Mouse (Mus musculus) heart, postnatal 0 days (tissue): ENCODE measurements around the gene Atxn7l2. TPM values are rescaled to one million over a fixed set of nuclear protein-coding genes. Genes with fewer than 3 reads are reported as not detected.

Experiments used
- ATAC-seq: fragments of 200-750 bp; cut with Nextera tagmentation; 2 replicates; pipeline ENCODE4 v1.8.0; 2017; ENCODE audit warnings: low read depth, moderate number of reproducible peaks, moderate library complexity; ENCODE audit not compliant: insufficient read depth
- DNase-seq: peaks from one replicate; pipeline ENCODE4 v3.0.0-alpha.2; 2016; ENCODE audit warnings: low spot score
- H3K27ac ChIP-seq: fragments of 300-500 bp; sonication (generic); 2 replicates; pipeline ENCODE4 v1.5.1; 2014; ENCODE audit warnings: low read depth, mild to moderate bottlenecking
- H3K27me3 ChIP-seq: fragments of 300-500 bp; sonication (generic); 2 replicates; pipeline ENCODE4 v1.6.1; 2014; ENCODE audit warnings: low read length, mixed read lengths; ENCODE audit not compliant: control insufficient read depth, insufficient read depth
- H3K36me3 ChIP-seq: fragments of 300-500 bp; sonication (generic); replicated peaks from 2 replicates; pipeline ENCODE4 v1.6.1; 2014; ENCODE audit warnings: low read length, mixed read lengths; ENCODE audit not compliant: control insufficient read depth, insufficient read depth
- H3K4me1 ChIP-seq: fragments of 300-500 bp; sonication (generic); 2 replicates; pipeline ENCODE4 v1.6.1; 2014; ENCODE audit warnings: antibody characterized with exemption; ENCODE audit not compliant: control insufficient read depth, insufficient read depth
- H3K4me2 ChIP-seq: fragments of 300-500 bp; sonication (generic); 2 replicates; pipeline ENCODE4 v1.6.1; 2014; ENCODE audit warnings: low read depth, mild to moderate bottlenecking, low read length, moderate library complexity
- H3K4me3 ChIP-seq: fragments of 300-500 bp; sonication (generic); 2 replicates; pipeline ENCODE4 v1.5.1; 2014; ENCODE audit warnings: low read depth, low read length
- H3K9ac ChIP-seq: fragments of 300-500 bp; sonication (generic); replicated peaks from 2 replicates; pipeline ENCODE4 v1.6.1; 2014; ENCODE audit warnings: low read depth, low read length, mixed read lengths
- H3K9me3 ChIP-seq: fragments of 300-500 bp; sonication (generic); replicated peaks from 2 replicates; pipeline ENCODE4 v1.6.1; 2016; ENCODE audit warnings: low read length; ENCODE audit not compliant: control insufficient read depth
- CTCF ChIP-seq: IDR thresholded peaks from 2 replicates; pipeline ENCODE4 v1.5.1; 2016; ENCODE audit warnings: antibody characterized with exemption, control low read depth, low read depth
- EP300 ChIP-seq: IDR thresholded peaks from 2 replicates; pipeline ENCODE4 v1.6.1; 2016; ENCODE audit warnings: antibody characterized with exemption, low read depth
- WGBS: fragments of 180-500 bp; shearing (Covaris S2); extraction: QIAGEN DNeasy Blood & Tissue Kit; methylation state at CpG from one replicate; pipeline ENCODE4 v1.1.7; 2014; 5-methylcytosine and 5-hydroxymethylcytosine counted together
- polyA plus RNA-seq: library from polyadenylated mRNA; unstranded; fragments of >200 nt; fragmentation: Nextera tagmentation; extraction: Ambion mirVana; gene quantifications from 2 replicates; pipeline ENCODE4 v1.2.1, GENCODE M21; 2015
- total RNA-seq: library from RNA; depleted of rRNA; stranded (reverse); fragments of >200 nt; gene quantifications from 2 replicates; pipeline ENCODE4 v1.2.3, GENCODE M21; 2014; ENCODE audit warnings: low replicate concordance

Gene Atxn7l2
- total and polyA plus RNA-seq, 2 experiments from 2014 or later: 3.1 to 4.1 TPM

DNA sequence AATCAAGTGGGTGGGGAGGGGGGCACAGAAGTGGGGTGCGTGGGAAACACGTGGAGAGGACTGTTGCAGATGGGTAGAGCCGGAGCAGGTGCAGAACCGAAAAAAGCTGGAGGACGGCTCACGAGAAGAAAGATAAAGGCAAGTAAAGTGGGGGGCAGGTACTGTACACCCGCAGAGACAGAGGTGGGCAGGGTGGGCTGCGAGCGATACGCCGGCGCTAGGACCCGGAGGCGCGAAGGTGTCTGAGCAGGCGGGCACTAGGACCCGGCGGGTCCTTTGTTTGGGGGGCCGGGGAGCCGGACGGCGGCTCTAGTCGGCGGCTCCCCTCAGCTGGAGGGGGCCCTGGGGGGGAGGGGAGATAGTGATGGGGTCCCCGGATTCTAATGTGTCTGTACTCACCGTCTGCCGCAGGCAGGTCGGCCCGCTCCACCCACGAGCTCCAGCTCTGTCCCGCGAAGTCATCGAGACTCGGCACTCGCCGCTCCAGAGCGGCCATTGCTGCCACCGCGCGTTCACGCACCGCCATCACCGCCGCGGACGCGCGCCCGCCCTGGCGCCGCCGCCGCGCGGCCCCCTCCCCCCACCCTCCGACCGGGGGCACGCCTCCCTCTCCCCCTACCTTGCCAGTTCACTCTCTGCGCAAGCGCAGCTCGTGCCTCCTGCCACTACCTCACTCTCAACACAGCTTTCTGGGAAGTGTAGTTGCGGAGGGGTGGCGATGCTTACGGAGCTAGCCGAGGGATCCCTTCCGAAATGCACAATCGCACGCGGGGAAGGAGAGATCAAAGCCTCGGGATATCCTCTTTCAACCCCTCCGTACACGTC is 576 bp downstream of the Atxn7l2 start:
- H3K9ac ChIP-seq: peak overlapping the region; percentile 75
- peaks cover 5% of the 10 kb centered on the region; the same call in 1 of the 2 replicates for H3K27me3 ChIP-seq
- 1% methylated on average over 58 of the region's 72 CpGs for WGBS
- H3K9me3 ChIP-seq: no peaks in the 10 kb centered on the region
- H3K27ac ChIP-seq: peak overlapping the region; percentile 91
- peak overlapping the region; percentile 84 for H3K4me3 ChIP-seq
- peaks cover 13% of the 10 kb centered on the region for H3K4me1 ChIP-seq
- peak; percentile 96 for ATAC-seq
- H3K4me2 ChIP-seq: peak overlapping the region; percentile 95
- TF ChIP-seq EP300 (no peak), CTCF (no peak)
- H3K36me3 ChIP-seq: peaks cover 18% of the 10 kb centered on the region
- DNase-seq: peak; percentile 98

DNA sequence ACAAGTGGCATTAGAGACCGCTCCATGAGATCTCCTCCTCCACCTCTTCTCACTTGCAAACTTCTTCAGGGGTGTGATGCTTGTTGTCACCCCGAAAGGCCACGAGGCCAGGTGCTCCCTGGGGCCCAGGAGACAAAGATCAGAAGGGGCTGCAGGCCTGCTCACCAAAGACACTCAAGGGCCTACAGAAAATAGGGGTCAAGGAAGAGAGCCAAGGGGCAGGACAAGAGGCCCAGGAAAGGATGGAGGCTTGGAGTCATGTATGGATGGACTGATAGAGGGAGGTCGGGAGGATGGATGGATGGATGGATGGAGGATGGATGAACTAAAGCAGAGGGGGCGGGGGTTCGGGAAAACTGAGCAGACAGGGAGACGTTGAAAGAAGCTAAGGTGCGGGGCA is 1.2 kb downstream of the Atxn7l2 start:
- 7% methylated on average over 8 of the region's 8 CpGs for WGBS
- Histone ChIP-seq H3K27ac (no peak overlapping the region), H3K9me3 (no peaks in the 10 kb centered on the region), H3K4me1 (peaks cover 13% of the 10 kb centered on the region), H3K9ac (peak overlapping the region; percentile 75), H3K27me3 (peaks cover 5% of the 10 kb centered on the region; the same call in 1 of the 2 replicates), H3K4me3 (peak overlapping the region; percentile 84), H3K36me3 (peaks cover 20% of the 10 kb centered on the region), H3K4me2 (peak overlapping the region; percentile 95)
- TF ChIP-seq CTCF (no peak), EP300 (no peak)
- DNase-seq: no peak
- no peak for ATAC-seq

DNA sequence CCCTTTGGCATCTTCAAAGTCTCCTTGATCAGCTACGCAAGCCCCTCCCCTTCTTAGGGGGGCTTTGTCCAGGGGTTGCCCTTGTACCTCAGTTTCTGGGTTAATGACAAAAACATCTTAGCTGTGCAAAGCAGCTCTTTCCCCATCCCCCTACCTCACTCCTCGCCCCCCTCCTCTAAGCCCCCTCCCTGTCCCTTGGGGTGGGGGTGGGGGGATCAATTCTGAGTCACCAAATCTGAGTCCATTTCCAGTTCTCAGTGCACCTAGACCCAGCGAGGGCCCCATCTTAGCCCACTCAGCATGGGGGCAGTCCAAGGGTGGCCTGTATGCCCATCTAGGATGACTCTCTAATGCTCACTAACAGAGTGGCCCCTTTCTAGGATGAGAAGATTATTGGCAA is 1.7 kb downstream of the Atxn7l2 start:
- H3K9ac ChIP-seq: peak overlapping the region; percentile 75; the same call in 1 of the 2 replicates
- no peak for ATAC-seq
- no peak overlapping the region for H3K27ac ChIP-seq
- peaks cover 5% of the 10 kb centered on the region; the same call in 1 of the 2 replicates for H3K27me3 ChIP-seq
- no peak overlapping the region for H3K4me3 ChIP-seq
- H3K9me3 ChIP-seq: no peaks in the 10 kb centered on the region
- peaks cover 13% of the 10 kb centered on the region for H3K4me1 ChIP-seq
- H3K4me2 ChIP-seq: no peak overlapping the region
- TF ChIP-seq EP300 (no peak), CTCF (no peak)
- WGBS: 76% methylated on average over 3 of the region's 3 CpGs
- peaks cover 21% of the 10 kb centered on the region for H3K36me3 ChIP-seq
- no peak for DNase-seq

DNA sequence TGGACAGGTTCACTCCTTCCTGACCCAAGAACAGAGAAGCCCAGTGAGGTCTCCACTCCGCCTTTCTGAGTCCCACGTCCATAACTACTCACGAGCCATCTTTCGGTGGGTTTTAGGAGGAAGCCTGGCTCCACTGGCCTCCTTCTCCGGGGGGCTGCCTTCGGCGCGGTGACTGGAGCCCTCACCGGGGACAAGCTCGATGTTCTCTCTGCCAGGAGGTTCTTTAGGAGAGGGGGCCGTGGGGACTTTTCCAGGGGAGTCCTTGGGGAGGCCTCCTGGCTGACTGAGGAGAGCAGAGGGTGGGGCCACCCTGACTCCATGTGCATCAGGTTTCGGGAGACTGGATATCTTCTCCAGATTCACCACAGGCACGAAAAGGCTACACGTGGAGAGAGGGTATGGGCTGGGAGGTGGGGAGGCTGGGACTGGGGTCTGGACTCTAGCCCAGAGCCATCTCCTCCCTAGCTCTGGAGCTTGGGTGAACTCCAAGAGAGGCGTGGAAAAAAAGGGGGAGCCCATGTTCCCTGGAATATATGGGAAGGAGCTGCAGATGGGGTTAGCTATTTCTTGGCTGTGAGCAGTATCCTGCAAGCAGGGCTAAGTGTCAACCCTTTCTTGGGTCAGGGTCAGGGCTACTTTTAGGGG is 3.9 kb downstream of the Atxn7l2 start:
- no peak for DNase-seq
- WGBS: 79% methylated on average over 15 of the region's 15 CpGs
- H3K9ac ChIP-seq: no peak overlapping the region

DNA sequence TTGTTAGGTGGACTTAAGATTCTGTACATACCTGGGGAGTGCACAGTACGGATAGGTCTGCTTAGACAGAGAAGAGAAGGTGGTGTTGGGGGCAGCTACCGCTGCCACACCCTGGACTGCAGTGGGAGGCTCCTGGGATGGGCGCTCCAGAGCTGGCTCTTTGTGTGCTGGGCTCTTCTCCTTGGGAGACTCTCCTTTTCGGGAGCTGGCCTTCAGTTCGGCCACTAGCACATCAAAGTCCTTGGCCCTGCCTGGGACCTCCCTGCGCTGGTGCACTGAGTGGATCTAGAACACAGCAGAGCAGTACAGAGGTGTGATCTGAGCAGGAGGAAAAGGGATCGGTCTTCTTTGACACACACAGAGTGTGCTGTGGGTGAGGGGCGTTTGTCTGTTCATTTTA is 5.1 kb downstream of the Atxn7l2 start:
- TF ChIP-seq CTCF (no peak), EP300 (no peak)
- H3K9ac ChIP-seq: no peak overlapping the region
- no peaks in the 10 kb centered on the region for H3K9me3 ChIP-seq
- no peaks in the 10 kb centered on the region for H3K27me3 ChIP-seq
- no peak overlapping the region for H3K4me3 ChIP-seq
- H3K4me1 ChIP-seq: peaks cover 9% of the 10 kb centered on the region
- ATAC-seq (no peak), DNase-seq (no peak)
- no peak overlapping the region for H3K27ac ChIP-seq
- WGBS: 88% methylated on average over 8 of the region's 8 CpGs
- peaks cover 32% of the 10 kb centered on the region for H3K36me3 ChIP-seq
- no peak overlapping the region for H3K4me2 ChIP-seq

More for the DNA sequence above, 3.9 kb downstream of the Atxn7l2 start:
- H3K4me3 ChIP-seq: no peak overlapping the region
- no peaks in the 10 kb centered on the region for H3K27me3 ChIP-seq
- TF ChIP-seq CTCF (no peak), EP300 (no peak)
- peaks cover 13% of the 10 kb centered on the region for H3K4me1 ChIP-seq
- H3K4me2 ChIP-seq: no peak overlapping the region
- no peak for ATAC-seq
- no peak overlapping the region for H3K27ac ChIP-seq
- H3K36me3 ChIP-seq: peaks cover 32% of the 10 kb centered on the region
- H3K9me3 ChIP-seq: no peaks in the 10 kb centered on the region
